Mouse (Mus musculus) megakaryocyte, embryonic 14.5 days (primary cell): ENCODE data around the gene Hivep3.

Experiments
- FLI1 ChIP-seq: IDR thresholded peaks from 2 replicates; pipeline ENCODE4 v1.6.1; 2012; ENCODE audit warnings: low read length, inconsistent platforms, mixed read lengths
- GATA1 ChIP-seq: IDR thresholded peaks from 3 replicates; pipeline ENCODE4 v1.6.1; 2012; ENCODE audit warnings: mixed read lengths, low read length, inconsistent platforms, borderline replicate concordance

DNA sequence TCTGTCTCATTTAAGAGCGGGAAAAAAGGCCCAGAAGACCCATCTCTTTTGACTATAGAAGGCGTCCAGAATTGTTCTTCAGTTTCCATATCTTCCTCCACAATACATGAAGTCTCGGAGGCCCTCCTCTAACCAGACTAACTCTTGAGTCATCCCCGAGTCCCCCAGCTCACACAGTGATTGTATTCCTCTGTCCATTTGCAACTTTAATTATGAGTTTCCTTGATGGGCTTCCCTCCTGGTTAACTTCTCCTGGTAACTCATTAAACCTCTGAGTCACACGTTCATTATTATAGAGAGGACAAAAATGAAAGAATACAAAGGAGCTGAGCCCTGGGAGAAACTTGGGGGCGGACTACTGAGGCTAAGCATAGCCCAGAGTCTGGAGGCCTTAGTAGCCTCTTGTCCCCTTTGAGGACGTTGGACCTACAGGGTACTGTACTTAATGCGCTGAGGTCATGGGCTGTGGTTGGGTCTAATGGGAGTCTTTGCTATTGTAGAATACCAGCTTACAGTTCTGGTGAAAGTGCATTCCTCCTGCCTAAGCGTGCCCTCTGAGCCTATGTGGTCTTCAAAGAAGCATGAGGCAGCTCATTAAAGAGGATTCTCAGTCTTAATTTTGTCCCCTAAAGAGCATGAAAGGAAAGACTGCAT lies 56.0 kb downstream of the Hivep3 start:
- no peak for TF ChIP-seq GATA1
- no peak for TF ChIP-seq FLI1
